Mouse (Mus musculus): ENCODE measurements around the gene Dctn2. TPM values are rescaled to one million over a fixed set of nuclear protein-coding genes. Genes with fewer than 3 reads are reported as not detected.
A peak's percentile ranks its signal among the peaks of the same experiment; 100 is the strongest.

The Dctn2 gene
- polyA plus RNA-seq, 1 experiment from 2014 or later = 250 TPM

GRCm38 (mm10) chr10:127324495-127324894, 58.3 kb downstream of the Dctn2 start:
- H3K9me3 ChIP-seq = no peaks in the 10 kb centered on the region
- peaks cover 85% of the 10 kb centered on the region for H3K27me3 ChIP-seq

GRCm38 (mm10) chr10:127325454-127326016, 59.4 kb downstream of the Dctn2 start:
- H3K9me3 ChIP-seq = no peaks in the 10 kb centered on the region
- H3K9ac ChIP-seq (replicated peaks) = no peak overlapping the region
- no peak for ATAC-seq (ENCODE audit: low FRiP score, low read depth)
- H3K27me3 ChIP-seq = peaks cover 94% of the 10 kb centered on the region
- H3K4me3 ChIP-seq = peak overlapping the region; percentile 37; the same call in 1 of the 2 replicates
- peaks cover 12% of the 10 kb centered on the region for H3K4me1 ChIP-seq
- no peak overlapping the region for H3K27ac ChIP-seq (replicated peaks)
- H3K36me3 ChIP-seq = no peaks in the 10 kb centered on the region
- 33% methylated on average over 14 of the region's 14 CpGs for WGBS
- peak overlapping the region; percentile 58; the same call in 1 of the 2 replicates for H3K4me2 ChIP-seq (replicated peaks)

More at GRCm38 (mm10) chr10:127324495-127324894, 58.3 kb downstream of the Dctn2 start:
- no peaks in the 10 kb centered on the region for H3K36me3 ChIP-seq
- 13% methylated on average over 7 of the region's 7 CpGs for WGBS
- H3K9ac ChIP-seq (replicated peaks) = no peak overlapping the region
- no peak overlapping the region for H3K4me2 ChIP-seq (replicated peaks)
- no peak overlapping the region for H3K27ac ChIP-seq (replicated peaks)
- H3K4me3 ChIP-seq = no peak overlapping the region
- peaks cover 12% of the 10 kb centered on the region for H3K4me1 ChIP-seq
- ATAC-seq (ENCODE audit: low FRiP score, low read depth) = no peak

GRCm38 (mm10) chr10:127326017-127326801, 60.0 kb downstream of the Dctn2 start:
- peaks cover 89% of the 10 kb centered on the region for H3K27me3 ChIP-seq
- H3K27ac ChIP-seq (replicated peaks) = no peak overlapping the region
- peak overlapping the region; percentile 58 for H3K4me2 ChIP-seq (replicated peaks)
- H3K36me3 ChIP-seq = no peaks in the 10 kb centered on the region
- H3K4me1 ChIP-seq = peaks cover 12% of the 10 kb centered on the region
- peak overlapping the region; percentile 37 for H3K4me3 ChIP-seq
- WGBS = 2% methylated on average over 53 of the region's 54 CpGs
- no peaks in the 10 kb centered on the region for H3K9me3 ChIP-seq
- no peak for ATAC-seq (ENCODE audit: low FRiP score, low read depth)
- peak overlapping the region; percentile 46; the same call in 1 of the 2 replicates for H3K9ac ChIP-seq (replicated peaks)

GRCm38 (mm10) chr10:127326828-127327227, 60.7 kb downstream of the Dctn2 start:
- Histone ChIP-seq H3K9me3 (no peaks in the 10 kb centered on the region), H3K36me3 (no peaks in the 10 kb centered on the region), H3K27me3 (peaks cover 92% of the 10 kb centered on the region), H3K27ac (replicated peaks) (no peak overlapping the region), H3K4me1 (peaks cover 12% of the 10 kb centered on the region), H3K4me3 (peak overlapping the region; percentile 37), H3K9ac (replicated peaks) (0 out of 2 replicates have a peak overlapping the region, but pooled peaks have one; percentile 46), H3K4me2 (replicated peaks) (peak overlapping the region; percentile 58)
- WGBS = 3% methylated on average over 29 of the region's 29 CpGs
- ATAC-seq (ENCODE audit: low FRiP score, low read depth) = no peak

GRCm38 (mm10) chr10:127327461-127328145, 61.4 kb downstream of the Dctn2 start:
- no peak overlapping the region for H3K4me2 ChIP-seq (replicated peaks)
- H3K27me3 ChIP-seq = peaks cover 84% of the 10 kb centered on the region
- no peaks in the 10 kb centered on the region for H3K9me3 ChIP-seq
- 52% methylated on average over 18 of the region's 18 CpGs for WGBS
- peaks cover 12% of the 10 kb centered on the region for H3K4me1 ChIP-seq
- no peaks in the 10 kb centered on the region for H3K36me3 ChIP-seq
- H3K27ac ChIP-seq (replicated peaks) = no peak overlapping the region
- no peak for ATAC-seq (ENCODE audit: low FRiP score, low read depth)
- H3K4me3 ChIP-seq = no peak overlapping the region
- no peak overlapping the region for H3K9ac ChIP-seq (replicated peaks)

GRCm38 (mm10) chr10:127330212-127330611, 64.0 kb downstream of the Dctn2 start:
- Histone ChIP-seq H3K27me3 (peaks cover 58% of the 10 kb centered on the region), H3K4me1 (peaks cover 12% of the 10 kb centered on the region), H3K27ac (replicated peaks) (no peak overlapping the region), H3K4me2 (replicated peaks) (no peak overlapping the region), H3K4me3 (no peak overlapping the region), H3K9me3 (no peaks in the 10 kb centered on the region), H3K9ac (replicated peaks) (no peak overlapping the region), H3K36me3 (no peaks in the 10 kb centered on the region)
- WGBS = 84% methylated on average over 7 of the region's 7 CpGs
- no peak for ATAC-seq (ENCODE audit: low FRiP score, low read depth)

Other genes starting within 250 kb of the Dctn2 start
- gene Tsfm, start 235.5 kb upstream of the Dctn2 start, polyA plus RNA-seq (2016; fragmentation: Nextera tagmentation; extraction: Ambion mirVana) = 74.5 and 79.2 TPM in 2 replicates
- gene Mettl1, start 225.0 kb upstream of the Dctn2 start, polyA plus RNA-seq (2016; fragmentation: Nextera tagmentation; extraction: Ambion mirVana) = 33.1 and 33.6 TPM in 2 replicates
- 0.20 and 0.24 TPM in 2 replicates for gene Eef1akmt3, start 224.9 kb upstream of the Dctn2 start, polyA plus RNA-seq (2016; fragmentation: Nextera tagmentation; extraction: Ambion mirVana)
- gene Cyp27b1, start 218.1 kb upstream of the Dctn2 start, polyA plus RNA-seq (2016; fragmentation: Nextera tagmentation; extraction: Ambion mirVana) = 0.09 and 0.16 TPM in 2 replicates
- 4.6 and 5.3 TPM in 2 replicates for gene March9, start 206.2 kb upstream of the Dctn2 start, polyA plus RNA-seq (2016; fragmentation: Nextera tagmentation; extraction: Ambion mirVana)
- 2,032 and 2,136 TPM in 2 replicates for gene Cdk4, start 202.8 kb upstream of the Dctn2 start, polyA plus RNA-seq (2016; fragmentation: Nextera tagmentation; extraction: Ambion mirVana)
- gene Tspan31, start 196.1 kb upstream of the Dctn2 start, polyA plus RNA-seq (2016; fragmentation: Nextera tagmentation; extraction: Ambion mirVana) = 165 and 167 TPM in 2 replicates
- gene Agap2, start 191.1 kb upstream of the Dctn2 start, polyA plus RNA-seq (2016; fragmentation: Nextera tagmentation; extraction: Ambion mirVana) = 1.3 TPM in 2 replicates
- 112 and 116 TPM in 2 replicates for gene Os9, start 145.2 kb upstream of the Dctn2 start, polyA plus RNA-seq (2016; fragmentation: Nextera tagmentation; extraction: Ambion mirVana)
- 15.2 and 17.7 TPM in 2 replicates for gene B4galnt1, start 101.1 kb upstream of the Dctn2 start, polyA plus RNA-seq (2016; fragmentation: Nextera tagmentation; extraction: Ambion mirVana)
- gene Slc26a10, start 85.7 kb upstream of the Dctn2 start, polyA plus RNA-seq (2016; fragmentation: Nextera tagmentation; extraction: Ambion mirVana) = 0.89 and 1.1 TPM in 2 replicates
- 39.6 and 46.1 TPM in 2 replicates for gene Arhgef25, start 76.3 kb upstream of the Dctn2 start, polyA plus RNA-seq (2016; fragmentation: Nextera tagmentation; extraction: Ambion mirVana)
- 204 and 205 TPM in 2 replicates for gene Dtx3, start 70.6 kb upstream of the Dctn2 start, polyA plus RNA-seq (2016; fragmentation: Nextera tagmentation; extraction: Ambion mirVana)
- 17.0 and 18.1 TPM in 2 replicates for gene Pip4k2c, start 54.8 kb upstream of the Dctn2 start, polyA plus RNA-seq (2016; fragmentation: Nextera tagmentation; extraction: Ambion mirVana)
- 53.9 and 61.6 TPM in 2 replicates for gene Kif5a, start 3.0 kb upstream of the Dctn2 start, polyA plus RNA-seq (2016; fragmentation: Nextera tagmentation; extraction: Ambion mirVana)
- gene Mbd6, start 22.6 kb downstream of the Dctn2 start, polyA plus RNA-seq (2016; fragmentation: Nextera tagmentation; extraction: Ambion mirVana) = 20.3 and 21.7 TPM in 2 replicates
- gene Mars, start 45.4 kb downstream of the Dctn2 start, polyA plus RNA-seq (2016; fragmentation: Nextera tagmentation; extraction: Ambion mirVana) = 156 and 166 TPM in 2 replicates
- gene Arhgap9, start 55.6 kb downstream of the Dctn2 start, polyA plus RNA-seq (2016; fragmentation: Nextera tagmentation; extraction: Ambion mirVana) = 0.86 and 1.1 TPM in 2 replicates
- gene Gli1, start 75.6 kb downstream of the Dctn2 start, polyA plus RNA-seq (2016; fragmentation: Nextera tagmentation; extraction: Ambion mirVana) = 3.7 and 4.1 TPM in 2 replicates
- gene Inhbe, start 88.0 kb downstream of the Dctn2 start, polyA plus RNA-seq (2016; fragmentation: Nextera tagmentation; extraction: Ambion mirVana) = not detected in 2 replicates
- gene Inhbc, start 104.1 kb downstream of the Dctn2 start, polyA plus RNA-seq (2016; fragmentation: Nextera tagmentation; extraction: Ambion mirVana) = not detected in 2 replicates
- 40.7 and 42.1 TPM in 2 replicates for gene R3hdm2, start 114.0 kb downstream of the Dctn2 start, polyA plus RNA-seq (2016; fragmentation: Nextera tagmentation; extraction: Ambion mirVana)
- 0.89 and 1.6 TPM in 2 replicates for gene Stac3, start 235.3 kb downstream of the Dctn2 start, polyA plus RNA-seq (2016; fragmentation: Nextera tagmentation; extraction: Ambion mirVana)
- gene Ndufa4l2, start 248.6 kb downstream of the Dctn2 start, polyA plus RNA-seq (2016; fragmentation: Nextera tagmentation; extraction: Ambion mirVana) = 7.0 and 7.6 TPM in 2 replicates

Data from midbrain, embryonic 12.5 days (tissue).